Mouse (Mus musculus) megakaryocyte, embryonic 14.5 days (primary cell): Measurements from ENCODE around the gene Fbxl5. TPM values are rescaled to one million over a fixed set of nuclear protein-coding genes. Genes with fewer than 3 reads are reported as not detected.

Experiments used
- H3K27me3 ChIP-seq: replicated peaks from 2 replicates; pipeline ENCODE3; 2012; ENCODE audit warnings: inconsistent platforms
- H3K36me3 ChIP-seq: replicated peaks from 2 replicates; pipeline ENCODE3; 2012; ENCODE audit warnings: low read length, inconsistent platforms, mixed read lengths
- H3K4me1 ChIP-seq: 2 replicates; pipeline ENCODE4 v1.6.1; 2012; ENCODE audit warnings: inconsistent platforms
- H3K4me3 ChIP-seq: replicated peaks from 2 replicates; pipeline ENCODE3; 2012; ENCODE audit warnings: moderate library complexity, mild to moderate bottlenecking, inconsistent platforms
- H3K9me3 ChIP-seq: 2 replicates; pipeline ENCODE4 v1.6.1; 2012; ENCODE audit warnings: inconsistent platforms
- FLI1 ChIP-seq: IDR thresholded peaks from 2 replicates; pipeline ENCODE4 v1.6.1; 2012; ENCODE audit warnings: low read length, inconsistent platforms, mixed read lengths
- GATA1 ChIP-seq: IDR thresholded peaks from 3 replicates; pipeline ENCODE4 v1.6.1; 2012; ENCODE audit warnings: mixed read lengths, low read length, inconsistent platforms, borderline replicate concordance
- polyA plus RNA-seq: library from polyadenylated mRNA; stranded (reverse); fragments of >175 nt; gene quantifications from 2 replicates; pipeline ENCODE4 v1.2.3, GENCODE M21; 2012; ENCODE audit warnings: low replicate concordance; ENCODE audit not compliant: insufficient read depth

Gene Fbxl5
- polyA plus RNA-seq, 1 experiment = 1.3 TPM

- TF ChIP-seq GATA1 (no peak), FLI1 (no peak)
- H3K36me3 ChIP-seq = no peaks in the 10 kb centered on the region
- no peaks in the 10 kb centered on the region for H3K4me1 ChIP-seq
- no peaks in the 10 kb centered on the region for H3K9me3 ChIP-seq
- no peak overlapping the region for H3K4me3 ChIP-seq
- peaks cover 3% of the 10 kb centered on the region for H3K27me3 ChIP-seq
Observed at GRCm38 (mm10) chr5:43721538-43722451, 99.6 kb downstream of the Fbxl5 start.

GRCm38 (mm10) chr5:43699240-43699639, 122.2 kb downstream of the Fbxl5 start:
- H3K4me1 ChIP-seq = no peaks in the 10 kb centered on the region
- H3K27me3 ChIP-seq = no peaks in the 10 kb centered on the region
- TF ChIP-seq GATA1 = no peak
- H3K9me3 ChIP-seq = no peaks in the 10 kb centered on the region
- H3K4me3 ChIP-seq = no peak overlapping the region
- no peaks in the 10 kb centered on the region for H3K36me3 ChIP-seq

GRCm38 (mm10) chr5:43697133-43697532, 124.3 kb downstream of the Fbxl5 start:
- Histone ChIP-seq H3K9me3 (no peaks in the 10 kb centered on the region), H3K4me3 (no peak overlapping the region), H3K27me3 (no peaks in the 10 kb centered on the region), H3K36me3 (no peaks in the 10 kb centered on the region), H3K4me1 (no peaks in the 10 kb centered on the region)
- TF ChIP-seq GATA1 (no peak), FLI1 (no peak)

Other genes starting within 250 kb of the Fbxl5 start
- not detected in 2 replicates for gene Cc2d2a, start 159.3 kb downstream of the Fbxl5 start, polyA plus RNA-seq
- gene Bst1, start 2.8 kb downstream of the Fbxl5 start, polyA plus RNA-seq = 2.0 TPM in 1 of 2 replicates, not detected in the other
- gene Cd38, start 46.9 kb upstream of the Fbxl5 start, polyA plus RNA-seq = 1.3 TPM in 1 of 2 replicates, not detected in the other
- 0.30 TPM in 1 of 2 replicates, not detected in the other for gene Gm7879, start 91.5 kb upstream of the Fbxl5 start, polyA plus RNA-seq
- not detected in 2 replicates for gene Fgfbp1, start 160.1 kb upstream of the Fbxl5 start, polyA plus RNA-seq